Mouse (Mus musculus) lung, embryonic 15.5 days (tissue): ENCODE results near the gene Srsf9. TPM values are rescaled to one million over a fixed set of nuclear protein-coding genes. Genes with fewer than 3 reads are reported as not detected.
A peak's percentile ranks its signal among the peaks of the same experiment; 100 is the strongest.

Experiments
- ATAC-seq: fragments of 200-750 bp; cut with Nextera tagmentation; 2 replicates; pipeline ENCODE4 v1.8.0; 2017; ENCODE audit warnings: moderate number of reproducible peaks, borderline replicate concordance; ENCODE audit not compliant: low FRiP score, low TSS enrichment; ENCODE audit errors: extremely low read depth
- H3K27ac ChIP-seq: fragments of 300-500 bp; sonication (generic); 2 replicates; pipeline ENCODE4 v1.5.1; 2015; ENCODE audit warnings: moderate library complexity, mild to moderate bottlenecking, inconsistent platforms
- H3K27me3 ChIP-seq: fragments of 300-500 bp; sonication (generic); 2 replicates; pipeline ENCODE4 v1.6.1; 2015; ENCODE audit warnings: inconsistent platforms
- H3K36me3 ChIP-seq: fragments of 300-500 bp; sonication (generic); 2 replicates; pipeline ENCODE4 v1.6.1; 2015; ENCODE audit warnings: inconsistent platforms
- H3K4me1 ChIP-seq: fragments of 300-500 bp; sonication (generic); 2 replicates; pipeline ENCODE4 v1.6.1; 2015; ENCODE audit warnings: inconsistent platforms
- H3K4me2 ChIP-seq: fragments of 300-500 bp; sonication (generic); 2 replicates; pipeline ENCODE4 v1.6.1; 2015; ENCODE audit warnings: inconsistent platforms, mild to moderate bottlenecking, moderate library complexity
- H3K4me3 ChIP-seq: fragments of 300-500 bp; sonication (generic); 2 replicates; pipeline ENCODE4 v1.5.1; 2015; ENCODE audit warnings: mild to moderate bottlenecking, inconsistent platforms
- H3K9ac ChIP-seq: fragments of 300-500 bp; sonication (generic); 2 replicates; pipeline ENCODE4 v1.6.1; 2015; ENCODE audit warnings: inconsistent platforms
- H3K9me3 ChIP-seq: fragments of 300-500 bp; sonication (generic); 2 replicates; pipeline ENCODE4 v1.6.1; 2016; ENCODE audit warnings: inconsistent platforms
- WGBS: fragments of 180-500 bp; shearing (Covaris S2); methylation state at CpG from one replicate; pipeline ENCODE4 v1.1.7; 2015; 5-methylcytosine and 5-hydroxymethylcytosine counted together
- polyA plus RNA-seq: library from polyadenylated mRNA; unstranded; fragments of >200 nt; fragmentation: Nextera tagmentation; extraction: Ambion mirVana; gene quantifications from 2 replicates; pipeline ENCODE4 v1.2.1, GENCODE M21; 2015

Srsf9 gene
- polyA plus RNA-seq, result 262 and 286 TPM in 2 replicates

- under 1% methylated on average over 79 of the region's 97 CpGs for WGBS
- H3K27ac ChIP-seq, result peak within 1 kb of the TSS; percentile 88
- no peaks in the 10 kb centered on the region for H3K27me3 ChIP-seq
- peak within 1 kb of the TSS; percentile 94 for H3K4me3 ChIP-seq
- H3K4me2 ChIP-seq, result peak within 1 kb of the TSS; percentile 77
- peak within 1 kb of the TSS; percentile 97 for H3K9ac ChIP-seq
- no peaks in the 10 kb centered on the region for H3K9me3 ChIP-seq
- ATAC-seq, result peak; percentile 93
- peaks cover 25% of the 10 kb centered on the region for H3K4me1 ChIP-seq
- H3K36me3 ChIP-seq, result peaks cover 19% of the 10 kb centered on the region
These were observed at the start of gene Srsf9 for GRCm38 (mm10) chr5:115326875-115327609. Gene Srsf9, plus strand, starts transcription at chr5:115327177.

DNA sequence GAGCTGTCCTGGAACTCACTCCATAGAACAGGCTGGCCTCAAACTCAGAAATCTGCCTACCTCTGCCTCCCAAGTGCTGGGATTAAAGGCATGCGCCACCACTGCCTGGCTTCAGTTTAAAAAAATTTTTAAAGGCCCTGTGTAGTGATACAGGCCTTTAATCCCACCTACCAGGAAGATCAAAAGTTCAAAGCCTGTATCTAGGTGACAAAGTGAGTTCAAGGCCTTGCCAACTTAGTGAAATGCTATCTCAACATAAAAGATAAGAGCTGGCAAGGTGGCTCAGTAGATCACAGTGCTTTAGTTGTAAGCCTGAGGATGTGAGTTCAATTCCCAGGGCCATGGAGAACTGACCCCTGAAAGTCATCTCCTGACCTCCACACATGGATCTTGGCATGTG, 48.9 kb upstream of the Srsf9 start:
- Histone ChIP-seq H3K27ac (no peak overlapping the region), H3K9ac (no peak overlapping the region), H3K4me2 (no peak overlapping the region), H3K4me1 (peaks cover 11% of the 10 kb centered on the region; the same call in 1 of the 2 replicates), H3K27me3 (no peaks in the 10 kb centered on the region), H3K4me3 (no peak overlapping the region), H3K36me3 (no peaks in the 10 kb centered on the region), H3K9me3 (no peaks in the 10 kb centered on the region)
- no peak for ATAC-seq
- 65% methylated on average over 1 of the region's 1 CpGs for WGBS

DNA sequence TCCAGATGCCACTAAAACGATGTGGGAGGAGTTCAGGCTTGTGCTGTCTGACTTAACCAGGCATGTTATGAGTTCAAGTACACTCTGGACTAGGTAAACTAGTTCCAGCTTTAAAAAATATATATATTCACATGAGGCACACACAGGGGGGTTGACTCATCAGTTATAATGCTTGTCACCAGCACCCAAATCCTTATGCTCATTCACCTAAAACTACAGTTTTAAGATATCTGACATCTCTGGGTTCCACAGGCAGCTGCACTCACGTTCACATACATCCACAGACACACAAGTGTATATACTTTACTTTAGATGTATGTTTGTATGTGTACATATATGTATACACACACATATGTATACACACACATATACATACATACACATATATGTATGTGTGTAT, 48.2 kb upstream of the Srsf9 start:
- H3K27me3 ChIP-seq, result no peaks in the 10 kb centered on the region
- H3K4me2 ChIP-seq, result no peak overlapping the region
- H3K9ac ChIP-seq, result no peak overlapping the region
- no peaks in the 10 kb centered on the region for H3K9me3 ChIP-seq
- no peak overlapping the region for H3K27ac ChIP-seq
- peaks cover 2% of the 10 kb centered on the region; the same call in 1 of the 2 replicates for H3K36me3 ChIP-seq
- no peak overlapping the region for H3K4me3 ChIP-seq
- 49% methylated on average over 2 of the region's 2 CpGs for WGBS
- ATAC-seq, result no peak
- H3K4me1 ChIP-seq, result peaks cover 6% of the 10 kb centered on the region; the same call in 1 of the 2 replicates

- H3K4me1 ChIP-seq, result peaks cover 6% of the 10 kb centered on the region; the same call in 1 of the 2 replicates
- no peak within 1 kb of the TSS for H3K27ac ChIP-seq
- H3K9ac ChIP-seq, result peak within 1 kb of the TSS; percentile 82
- H3K4me2 ChIP-seq, result peak within 1 kb of the TSS; percentile 88
- no peaks in the 10 kb centered on the region for H3K9me3 ChIP-seq
- ATAC-seq, result no peak; the same call in 1 of the 2 replicates
- H3K36me3 ChIP-seq, result peaks cover 8% of the 10 kb centered on the region; the same call in 1 of the 2 replicates
- 3% methylated on average over 45 of the region's 45 CpGs for WGBS
- H3K4me3 ChIP-seq, result peak within 1 kb of the TSS; percentile 91
- H3K27me3 ChIP-seq, result no peaks in the 10 kb centered on the region
These were observed 47.5 kb upstream of the Srsf9 start, which contains the start of gene Coq5 for GRCm38 (mm10) chr5:115279226-115280049. Gene Coq5, plus strand, starts transcription at chr5:115279666.

- Histone ChIP-seq H3K9me3 (no peaks in the 10 kb centered on the region), H3K4me3 (peak overlapping the region; percentile 91), H3K4me2 (peak overlapping the region; percentile 88), H3K27ac (no peak overlapping the region), H3K4me1 (peaks cover 6% of the 10 kb centered on the region; the same call in 1 of the 2 replicates), H3K9ac (peak overlapping the region; percentile 82), H3K27me3 (no peaks in the 10 kb centered on the region), H3K36me3 (peaks cover 11% of the 10 kb centered on the region; the same call in 1 of the 2 replicates)
- no peak; the same call in 1 of the 2 replicates for ATAC-seq
- 3% methylated on average over 17 of the region's 17 CpGs for WGBS
These were observed 46.8 kb upstream of the Srsf9 start for GRCm38 (mm10) chr5:115280050-115280687.

DNA sequence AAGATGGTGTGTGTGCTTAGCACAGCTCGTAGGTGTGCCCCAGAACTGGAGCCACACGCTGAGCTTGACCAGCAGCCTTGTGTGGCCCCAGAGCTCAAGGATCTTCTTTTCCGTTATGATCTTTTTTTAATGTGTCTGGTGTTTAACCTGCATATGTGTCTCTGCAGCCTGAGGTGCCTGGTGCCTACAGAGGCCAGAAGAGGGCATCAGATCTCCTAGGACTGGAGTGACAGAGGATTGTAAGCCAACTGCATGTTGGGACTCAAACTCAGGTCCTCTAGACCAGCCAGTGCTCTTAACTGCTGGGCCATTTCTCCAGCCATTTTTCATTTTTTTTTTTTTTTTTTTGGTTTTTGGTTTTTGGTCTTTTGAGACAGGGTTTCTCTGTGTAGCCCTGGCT, 42.2 kb upstream of the Srsf9 start:
- peaks cover 6% of the 10 kb centered on the region; the same call in 1 of the 2 replicates for H3K4me1 ChIP-seq
- H3K27ac ChIP-seq, result no peak overlapping the region
- H3K9ac ChIP-seq, result no peak overlapping the region
- peaks cover 18% of the 10 kb centered on the region for H3K36me3 ChIP-seq
- H3K4me3 ChIP-seq, result no peak overlapping the region
- no peaks in the 10 kb centered on the region for H3K27me3 ChIP-seq
- H3K9me3 ChIP-seq, result no peaks in the 10 kb centered on the region
- 89% methylated on average over 3 of the region's 3 CpGs for WGBS
- H3K4me2 ChIP-seq, result no peak overlapping the region
- ATAC-seq, result no peak

GRCm38 (mm10) chr5:115294173-115294572, 32.8 kb upstream of the Srsf9 start:
- Histone ChIP-seq H3K27ac (no peak overlapping the region), H3K4me3 (no peak overlapping the region), H3K9ac (no peak overlapping the region), H3K27me3 (no peaks in the 10 kb centered on the region), H3K9me3 (no peaks in the 10 kb centered on the region), H3K4me1 (peaks cover 14% of the 10 kb centered on the region), H3K36me3 (peaks cover 64% of the 10 kb centered on the region), H3K4me2 (no peak overlapping the region)
- WGBS, result 92% methylated on average over 8 of the region's 8 CpGs
- ATAC-seq, result no peak

DNA sequence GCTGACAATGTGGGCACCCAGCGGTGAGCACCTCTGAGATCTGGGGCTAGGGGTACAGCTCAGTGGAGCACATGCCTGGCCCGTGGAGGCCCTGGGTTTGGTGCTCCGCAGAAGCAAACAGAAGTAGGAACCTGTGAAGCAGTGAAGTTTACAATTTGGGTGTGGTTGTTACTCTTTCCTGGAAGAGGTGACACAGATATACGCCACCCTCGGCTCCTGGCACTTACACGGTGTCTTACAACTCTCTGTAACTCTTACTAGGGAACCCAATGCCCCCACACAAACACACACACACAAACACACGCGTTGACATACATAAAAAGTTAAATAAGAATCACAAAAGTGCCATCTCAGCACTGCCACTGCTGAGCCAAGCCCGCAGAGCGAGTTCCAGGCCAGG, 30.6 kb upstream of the Srsf9 start:
- no peak for ATAC-seq
- no peaks in the 10 kb centered on the region for H3K9me3 ChIP-seq
- WGBS, result 65% methylated on average over 10 of the region's 10 CpGs
- no peak overlapping the region for H3K27ac ChIP-seq
- peaks cover 53% of the 10 kb centered on the region for H3K36me3 ChIP-seq
- H3K4me3 ChIP-seq, result no peak overlapping the region
- no peak overlapping the region for H3K9ac ChIP-seq
- no peak overlapping the region for H3K4me2 ChIP-seq
- no peaks in the 10 kb centered on the region for H3K27me3 ChIP-seq
- peaks cover 20% of the 10 kb centered on the region for H3K4me1 ChIP-seq

- peak overlapping the region; percentile 95 for H3K9ac ChIP-seq
- H3K27me3 ChIP-seq, result no peaks in the 10 kb centered on the region
- peak; percentile 0 for ATAC-seq
- H3K36me3 ChIP-seq, result peaks cover 37% of the 10 kb centered on the region
- H3K27ac ChIP-seq, result peak overlapping the region; percentile 96
- H3K4me2 ChIP-seq, result peak overlapping the region; percentile 60
- H3K4me1 ChIP-seq, result peaks cover 28% of the 10 kb centered on the region
- H3K9me3 ChIP-seq, result no peaks in the 10 kb centered on the region
- H3K4me3 ChIP-seq, result peak overlapping the region; percentile 93
- WGBS, result under 1% methylated on average over 46 of the region's 46 CpGs
These were observed 26.8 kb upstream of the Srsf9 start for GRCm38 (mm10) chr5:115300035-115300744.

DNA sequence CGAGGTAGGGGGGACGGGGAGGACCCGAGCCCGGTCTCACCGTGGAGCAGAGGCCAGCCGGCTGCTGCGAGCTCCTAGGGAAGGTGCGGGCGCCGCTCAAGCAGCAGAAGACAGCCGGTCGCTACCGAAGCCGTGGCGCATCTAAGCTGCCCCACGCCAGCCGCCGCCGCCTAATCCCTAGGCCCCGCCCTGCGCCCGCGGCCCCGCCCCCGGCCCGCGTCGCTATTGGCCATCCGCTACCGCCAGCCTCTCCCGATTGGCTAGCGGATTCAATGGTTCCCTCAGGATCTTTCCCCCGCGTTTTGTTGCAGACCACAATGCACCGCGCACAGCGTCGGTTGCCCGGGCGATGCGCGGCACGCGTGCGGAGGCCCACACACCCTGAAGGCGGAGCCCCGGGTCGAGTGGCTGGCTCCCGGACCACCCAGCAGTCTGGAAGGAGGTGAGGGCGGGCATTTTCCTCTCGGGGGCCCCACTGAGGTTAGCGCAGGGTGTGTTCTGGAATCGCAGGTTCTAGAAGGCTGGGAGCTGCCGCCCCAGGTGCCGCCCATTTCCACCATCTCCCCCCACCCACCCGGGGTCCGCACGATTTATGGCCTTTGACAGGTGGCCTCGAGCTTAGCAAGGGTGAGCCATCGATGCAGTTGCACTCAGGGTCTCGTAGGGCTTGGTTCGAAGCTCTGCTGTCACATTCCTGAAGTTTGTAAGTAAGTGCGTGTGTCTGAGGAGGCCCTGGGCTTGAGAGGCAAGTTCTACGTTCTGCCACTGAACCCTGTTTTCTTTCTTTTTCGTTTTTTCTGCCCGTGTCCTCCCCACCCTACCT, 26.0 kb upstream of the Srsf9 start, which contains the start of gene Dynll1:
Gene Dynll1 (minus strand): TSS at position 208 of the 823 bp plus-strand sequence.
- Histone ChIP-seq H3K4me2 (peak within 1 kb of the TSS; percentile 83), H3K27ac (peak within 1 kb of the TSS; percentile 96), H3K27me3 (no peaks in the 10 kb centered on the region), H3K36me3 (peaks cover 30% of the 10 kb centered on the region), H3K4me3 (peak within 1 kb of the TSS; percentile 93), H3K4me1 (peaks cover 28% of the 10 kb centered on the region), H3K9me3 (no peaks in the 10 kb centered on the region), H3K9ac (peak within 1 kb of the TSS; percentile 95)
- peak; percentile 97 for ATAC-seq
- whole genome bisulfite sequencing, result under 1% methylated on average over 65 of the region's 66 CpGs
